Mouse (Mus musculus): ENCODE results near the gene Gm20708. TPM values are rescaled to one million over a fixed set of nuclear protein-coding genes. Genes with fewer than 3 reads are reported as not detected.

The Gm20708 gene
- polyA plus RNA-seq, 2 experiments: 0.08 to 0.28 TPM

- Histone ChIP-seq H3K4me3 (ENCODE audit: insufficient read depth in 1 of 2, low read depth in 2 of 2, low read length in 2 of 2) (no peak overlapping the region), H3K4me1 (replicated peaks; ENCODE audit: control insufficient read depth in 2 of 2, insufficient read depth in 2 of 2, low read length in 1 of 2) (0 out of 4 replicates have a peak, but pooled peaks cover 0 to 2% of the 10 kb centered on the region in 2 experiments), H3K9ac (replicated peaks) (no peak overlapping the region), H3K36me3 (replicated peaks; ENCODE audit: control insufficient read depth, insufficient read depth, low read depth) (no peaks in the 10 kb centered on the region), H3K9me3 (ENCODE audit: control insufficient read depth, low read length) (no peaks in the 10 kb centered on the region), H3K4me2 (ENCODE audit: low read depth) (no peak overlapping the region), H3K27ac (no peak overlapping the region), H3K27me3 (ENCODE audit: control insufficient read depth, insufficient read depth, low read length) (peaks cover 19% of the 10 kb centered on the region)
- 39% methylated on average over 12 of the region's 12 CpGs for WGBS (ENCODE audit: insufficient replicate concordance)
- ATAC-seq (ENCODE audit: insufficient read depth) (no peak), DNase-seq (ENCODE audit: low read depth in 3 of 3, low spot score in 3 of 3) (peak; percentile 39 to 60 (median 47))
- TF ChIP-seq CTCF (IDR thresholded peaks at IDR 0.05; ENCODE audit: low read depth): peak; percentile 98
- no peak for TF ChIP-seq EP300 (IDR thresholded peaks at IDR 0.05; ENCODE audit: low read depth)
These were observed 61.4 kb downstream of the Gm20708 start for GRCm38 (mm10) chr11:117870688-117871365.

GRCm38 (mm10) chr11:117871376-117871775 is 61.9 kb downstream of the Gm20708 start:
- no peak for TF ChIP-seq EP300 (IDR thresholded peaks at IDR 0.05; ENCODE audit: low read depth)
- TF ChIP-seq CTCF (IDR thresholded peaks at IDR 0.05; ENCODE audit: low read depth): no peak
- Histone ChIP-seq H3K4me2 (ENCODE audit: low read depth) (no peak overlapping the region), H3K27me3 (ENCODE audit: control insufficient read depth, insufficient read depth, low read length) (peaks cover 19% of the 10 kb centered on the region), H3K9me3 (ENCODE audit: control insufficient read depth, low read length) (no peaks in the 10 kb centered on the region), H3K27ac (no peak overlapping the region), H3K4me1 (replicated peaks; ENCODE audit: control insufficient read depth in 2 of 2, insufficient read depth in 2 of 2, low read length in 1 of 2) (0 out of 4 replicates have a peak, but pooled peaks cover 0 to 2% of the 10 kb centered on the region in 2 experiments), H3K9ac (replicated peaks) (no peak overlapping the region), H3K36me3 (replicated peaks; ENCODE audit: control insufficient read depth, insufficient read depth, low read depth) (no peaks in the 10 kb centered on the region), H3K4me3 (ENCODE audit: insufficient read depth in 1 of 2, low read depth in 2 of 2, low read length in 2 of 2) (no peak overlapping the region)
- ATAC-seq (ENCODE audit: insufficient read depth) (no peak), DNase-seq (ENCODE audit: low read depth in 3 of 3, low spot score in 3 of 3) (no peak)
- 41% methylated on average over 5 of the region's 5 CpGs for WGBS (ENCODE audit: insufficient replicate concordance)

- peaks cover 0 to 2% of the 10 kb centered on the region in 2 experiments; a peak in 1 of 4 replicates for H3K4me1 ChIP-seq (replicated peaks; ENCODE audit: control insufficient read depth in 2 of 2, insufficient read depth in 2 of 2, low read length in 1 of 2)
- H3K9me3 ChIP-seq (ENCODE audit: control insufficient read depth, low read length): no peaks in the 10 kb centered on the region
- DNase-seq (ENCODE audit: low read depth in 3 of 3, low spot score in 3 of 3): no peak
- H3K27ac ChIP-seq: no peak overlapping the region
- no peak overlapping the region for H3K4me3 ChIP-seq (ENCODE audit: insufficient read depth in 1 of 2, low read depth in 2 of 2, low read length in 2 of 2)
- no peaks in the 10 kb centered on the region for H3K36me3 ChIP-seq (replicated peaks; ENCODE audit: control insufficient read depth, insufficient read depth, low read depth)
- H3K4me2 ChIP-seq (ENCODE audit: low read depth): no peak overlapping the region
- no peak for ATAC-seq (ENCODE audit: insufficient read depth)
- H3K9ac ChIP-seq (replicated peaks): no peak overlapping the region
- peaks cover 19% of the 10 kb centered on the region for H3K27me3 ChIP-seq (ENCODE audit: control insufficient read depth, insufficient read depth, low read length)
- 27% methylated on average over 12 of the region's 12 CpGs for WGBS (ENCODE audit: insufficient replicate concordance)
- TF ChIP-seq CTCF (IDR thresholded peaks at IDR 0.05; ENCODE audit: low read depth) (no peak), EP300 (IDR thresholded peaks at IDR 0.05; ENCODE audit: low read depth) (no peak)
These were observed 62.6 kb downstream of the Gm20708 start for GRCm38 (mm10) chr11:117871911-117872584.

GRCm38 (mm10) chr11:117872861-117873608 is 63.6 kb downstream of the Gm20708 start, which contains the start of gene Tha1:
Gene Tha1 (minus strand): TSS chr11:117873481.
- 1% methylated on average over 51 of the region's 51 CpGs for WGBS (ENCODE audit: insufficient replicate concordance)
- H3K4me1 ChIP-seq (replicated peaks; ENCODE audit: control insufficient read depth in 2 of 2, insufficient read depth in 2 of 2, low read length in 1 of 2): peaks cover 2 to 10% of the 10 kb centered on the region in 2 experiments; a peak in 1 of 4 replicates
- H3K4me3 ChIP-seq (ENCODE audit: insufficient read depth in 1 of 2, low read depth in 2 of 2, low read length in 2 of 2): peak within 1 kb of the TSS; percentile 48 to 51
- DNase-seq (ENCODE audit: low read depth in 3 of 3, low spot score in 3 of 3): no peak
- no peaks in the 10 kb centered on the region for H3K9me3 ChIP-seq (ENCODE audit: control insufficient read depth, low read length)
- peak within 1 kb of the TSS; percentile 57 for H3K4me2 ChIP-seq (ENCODE audit: low read depth)
- no peak for TF ChIP-seq CTCF (IDR thresholded peaks at IDR 0.05; ENCODE audit: low read depth)
- TF ChIP-seq EP300 (IDR thresholded peaks at IDR 0.05; ENCODE audit: low read depth): no peak
- H3K27ac ChIP-seq: no peak within 1 kb of the TSS
- peaks cover 19% of the 10 kb centered on the region for H3K27me3 ChIP-seq (ENCODE audit: control insufficient read depth, insufficient read depth, low read length)
- H3K9ac ChIP-seq (replicated peaks): no peak within 1 kb of the TSS
- no peaks in the 10 kb centered on the region for H3K36me3 ChIP-seq (replicated peaks; ENCODE audit: control insufficient read depth, insufficient read depth, low read depth)
- peak; percentile 36; the same call in 1 of the 2 replicates for ATAC-seq (ENCODE audit: insufficient read depth)
